Mouse (Mus musculus): ENCODE measurements around the gene Serinc1.

DNA sequence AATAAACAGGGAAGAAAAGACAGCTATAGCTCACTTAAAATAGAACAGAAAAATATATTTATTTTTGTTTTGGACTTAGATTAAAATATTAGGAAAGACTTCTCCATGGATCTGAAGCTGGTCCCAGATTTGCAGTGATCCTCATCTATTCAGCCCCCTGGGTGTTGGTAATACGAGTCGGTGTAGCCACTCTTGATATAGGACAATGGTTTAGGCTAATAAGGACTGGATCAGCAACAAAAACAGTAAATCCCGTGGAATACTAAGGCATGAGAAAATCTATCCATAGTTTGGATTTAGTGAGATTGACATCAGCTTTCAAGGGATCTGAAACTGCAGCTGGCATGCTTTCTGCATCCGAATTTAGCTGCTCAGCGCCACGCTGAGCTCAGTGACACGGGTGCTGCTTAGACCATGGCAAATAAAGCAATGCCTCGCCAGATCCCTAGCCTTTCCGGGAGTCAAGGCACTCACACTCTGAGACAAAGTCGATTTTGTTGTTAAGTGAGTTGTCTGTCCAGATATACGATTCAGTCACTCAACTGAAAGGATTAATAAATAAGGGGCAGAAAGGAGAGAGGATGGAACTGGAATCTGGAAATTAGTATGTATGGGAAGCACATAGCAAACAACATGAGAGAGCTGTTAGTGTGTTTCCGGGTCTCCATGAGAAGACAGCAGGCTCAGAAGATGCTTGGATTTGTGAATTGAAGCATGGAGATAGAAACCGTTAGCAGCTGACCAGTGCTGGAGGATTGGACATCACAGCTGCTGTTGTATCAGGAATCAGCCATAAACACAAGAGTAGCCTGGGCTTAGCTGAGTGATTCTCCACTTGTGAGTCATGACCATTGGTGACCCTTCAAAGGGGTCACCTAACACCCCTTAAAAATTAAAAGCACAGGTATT lies 36.9 kb upstream of the Serinc1 start:
- no peak for TF ChIP-seq CTCF (IDR thresholded peaks at IDR 0.05; ENCODE audit: insufficient read depth, low read depth, low read length)
- TF ChIP-seq POLR2A (IDR thresholded peaks at IDR 0.05; ENCODE audit: insufficient read depth, low read depth, low read length), result no peak
